Mouse (Mus musculus): ENCODE measurements around the gene Nfix.

GRCm38 (mm10) chr8:84681476-84681875 is 118.7 kb downstream of the Nfix start:
- no peak for TF ChIP-seq MAX (IDR thresholded peaks at IDR 0.05; ENCODE audit: low read depth)
- TF ChIP-seq CEBPB (IDR thresholded peaks at IDR 0.05; ENCODE audit: insufficient read depth, poor library complexity, severe bottlenecking) = no peak
- TF ChIP-seq POLR2AphosphoS2 (IDR thresholded peaks at IDR 0.05; ENCODE audit: insufficient read length, low read depth) = no peak
- TF ChIP-seq POLR2A (IDR thresholded peaks at IDR 0.05; ENCODE audit: insufficient read length, low read depth) = no peak
- TF ChIP-seq USF1 (IDR thresholded peaks at IDR 0.05; ENCODE audit: low read depth) = no peak
- TF ChIP-seq MYOG (IDR thresholded peaks at IDR 0.05; ENCODE audit: control insufficient read depth in 1 of 3, insufficient read depth in 1 of 3, insufficient read length in 2 of 3, low read depth in 2 of 3) = no peak
- no peak for TF ChIP-seq REST (IDR thresholded peaks at IDR 0.05; ENCODE audit: insufficient read depth, insufficient read length)
- TF ChIP-seq TCF12 (IDR thresholded peaks at IDR 0.05; ENCODE audit: insufficient read depth, poor library complexity, severe bottlenecking) = no peak
- TF ChIP-seq MYOD1 (IDR thresholded peaks at IDR 0.05; ENCODE audit: control insufficient read depth in 1 of 3, insufficient read length in 2 of 3, low read depth in 2 of 3) = no peak
- no peak for TF ChIP-seq E2F4 (IDR thresholded peaks at IDR 0.05; ENCODE audit: insufficient read depth)
- TF ChIP-seq TCF3 (IDR thresholded peaks at IDR 0.05; ENCODE audit: insufficient read length, low read depth) = no peak

All from myocyte (in vitro differentiated cells).